Mouse (Mus musculus): ENCODE results near the gene Trim27. TPM values are rescaled to one million over a fixed set of nuclear protein-coding genes. Genes with fewer than 3 reads are reported as not detected.

The Trim27 gene
- polyA plus RNA-seq, 1 experiment: 46.6 TPM

DNA sequence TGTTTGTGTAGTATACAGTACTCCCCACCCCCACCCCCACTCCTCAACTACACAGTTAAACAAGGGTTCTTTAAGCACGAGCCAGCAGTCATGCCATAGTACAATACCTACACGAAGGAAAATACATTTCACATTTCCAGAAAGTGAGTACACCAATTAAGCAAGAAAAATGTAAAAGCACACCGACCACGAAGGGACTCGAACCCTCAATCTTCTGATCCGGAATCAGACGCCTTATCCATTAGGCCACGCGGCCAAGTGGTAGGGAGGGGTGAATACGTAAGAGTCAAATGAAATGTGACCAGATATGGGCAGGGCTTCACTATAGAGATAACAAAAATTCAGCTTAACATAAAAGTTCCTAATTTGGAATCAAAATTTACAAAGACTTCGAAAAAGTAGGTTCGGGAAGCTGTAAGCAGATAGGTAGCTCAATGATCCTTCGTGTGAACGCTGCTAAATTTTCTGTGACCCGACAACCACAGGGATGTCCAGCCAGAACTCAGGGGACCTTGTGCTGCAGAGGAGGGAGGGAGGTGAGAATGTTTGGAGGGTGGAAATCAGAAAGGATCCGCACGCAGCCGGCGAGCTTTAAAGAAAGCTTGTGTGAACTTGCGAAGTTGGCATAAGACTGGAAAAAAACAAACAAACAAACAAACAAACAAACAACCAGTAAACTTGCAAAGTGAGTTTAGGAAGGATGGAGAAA, 36.2 kb downstream of the Trim27 start:
- Histone ChIP-seq H3K4me1 (ENCODE audit: control insufficient read depth, insufficient read depth, low read length) (peaks cover 3% of the 10 kb centered on the region; the same call in 1 of the 2 replicates), H3K4me3 (ENCODE audit: insufficient read depth, low read length) (peak overlapping the region; percentile 31), H3K27ac (ENCODE audit: insufficient read depth, low read depth, low read length) (no peak overlapping the region)
- no peak for TF ChIP-seq POLR2A (IDR thresholded peaks at IDR 0.05; ENCODE audit: borderline replicate concordance, low read depth, low read length)
- no peak for TF ChIP-seq CTCF (IDR thresholded peaks at IDR 0.05; ENCODE audit: low read depth, low read length)

DNA sequence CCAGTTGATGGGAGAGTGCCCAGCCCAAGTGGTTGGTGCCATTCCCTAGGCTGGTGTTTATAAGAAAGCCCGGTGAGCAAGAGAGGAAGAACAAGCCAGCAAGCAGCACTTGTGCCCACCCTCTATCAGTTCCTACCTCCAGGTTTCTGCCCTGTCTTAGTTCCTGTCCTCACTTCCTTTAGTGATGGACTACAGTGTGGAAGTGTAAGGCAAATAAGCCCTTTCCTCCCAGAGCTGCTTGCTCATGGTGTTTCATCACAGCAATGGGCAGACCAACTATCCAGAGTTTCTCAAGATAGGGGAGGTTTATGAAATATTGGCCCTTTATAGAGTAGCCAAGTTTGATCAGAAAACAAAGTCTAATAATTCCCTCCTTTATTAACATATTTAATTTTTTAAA, 37.5 kb downstream of the Trim27 start:
- no peak for TF ChIP-seq CTCF (IDR thresholded peaks at IDR 0.05; ENCODE audit: low read depth, low read length)
- TF ChIP-seq POLR2A (IDR thresholded peaks at IDR 0.05; ENCODE audit: borderline replicate concordance, low read depth, low read length): no peak
- peaks cover 3% of the 10 kb centered on the region; the same call in 1 of the 2 replicates for H3K4me1 ChIP-seq (ENCODE audit: control insufficient read depth, insufficient read depth, low read length)
- no peak overlapping the region for H3K4me3 ChIP-seq (ENCODE audit: insufficient read depth, low read length)
- no peak overlapping the region for H3K27ac ChIP-seq (ENCODE audit: insufficient read depth, low read depth, low read length)

DNA sequence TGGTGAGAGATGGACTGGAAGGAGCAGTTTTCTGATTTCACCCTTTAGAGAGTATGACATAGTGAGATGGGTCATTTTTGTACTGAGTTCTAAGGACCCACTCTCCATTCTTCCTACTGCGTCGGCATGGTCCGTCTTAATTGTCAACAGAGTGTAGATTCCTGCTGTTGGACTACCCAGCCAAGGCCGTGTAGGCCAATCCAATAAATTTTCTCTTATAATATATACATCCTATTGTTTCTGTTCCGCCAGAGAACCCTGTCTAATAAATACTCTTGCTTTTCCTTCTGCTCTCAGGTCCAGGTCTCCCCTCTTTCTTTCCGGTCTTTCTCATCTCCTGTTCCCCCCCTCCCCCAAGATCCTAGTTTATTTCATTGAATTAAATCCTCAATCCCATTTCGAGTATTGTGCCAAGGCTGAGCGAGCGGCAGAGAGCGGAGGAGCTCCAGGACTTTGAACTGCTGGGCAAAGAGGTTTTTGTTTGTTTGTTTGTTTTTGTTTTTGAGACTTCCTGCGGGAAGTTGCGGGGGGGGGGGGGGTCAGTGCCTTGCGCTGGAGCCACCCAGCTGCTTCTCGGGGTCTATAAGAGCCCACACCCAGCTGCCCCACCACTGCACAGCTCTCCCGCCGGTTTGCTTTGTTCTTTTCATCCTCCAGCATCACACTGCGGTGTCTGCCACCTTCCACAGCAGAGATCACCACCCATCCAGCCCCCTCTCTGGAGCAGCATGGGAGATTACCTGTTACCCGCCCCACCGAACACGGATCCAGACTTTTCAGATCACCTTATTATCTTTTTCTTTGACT, 42.6 kb downstream of the Trim27 start:
- Histone ChIP-seq H3K27ac (ENCODE audit: insufficient read depth, low read depth, low read length) (no peak overlapping the region), H3K4me1 (ENCODE audit: control insufficient read depth, insufficient read depth, low read length) (peaks cover 3% of the 10 kb centered on the region; the same call in 1 of the 2 replicates), H3K4me3 (ENCODE audit: insufficient read depth, low read length) (peak overlapping the region; percentile 61)
- TF ChIP-seq POLR2A (IDR thresholded peaks at IDR 0.05; ENCODE audit: borderline replicate concordance, low read depth, low read length): no peak
- no peak for TF ChIP-seq CTCF (IDR thresholded peaks at IDR 0.05; ENCODE audit: low read depth, low read length)

DNA sequence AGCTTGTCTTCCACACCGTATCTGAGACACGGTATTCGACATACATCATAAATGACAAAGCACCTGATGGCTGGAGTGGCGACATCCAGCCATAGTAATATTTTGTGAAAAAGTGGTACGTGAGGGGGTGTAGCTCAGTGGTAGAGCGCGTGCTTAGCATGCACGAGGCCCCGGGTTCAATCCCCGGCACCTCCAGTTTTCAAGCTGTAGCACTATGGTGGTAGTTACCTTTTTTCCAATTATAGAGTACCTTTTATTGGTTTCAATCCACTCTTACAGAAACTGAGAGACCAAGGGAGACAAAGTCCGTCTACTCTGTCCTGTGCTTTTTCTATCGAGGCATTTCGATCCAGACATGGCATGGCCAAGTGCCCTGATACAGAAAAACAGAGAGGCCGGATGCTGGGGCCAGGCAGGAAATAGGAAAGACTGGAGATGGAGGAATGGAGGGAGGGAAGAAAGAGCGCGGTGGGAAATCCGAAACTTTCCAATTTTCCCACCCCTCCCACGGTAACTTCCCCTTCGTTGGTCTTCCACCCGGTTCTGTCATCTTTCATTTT, 43.3 kb downstream of the Trim27 start:
- H3K4me1 ChIP-seq (ENCODE audit: control insufficient read depth, insufficient read depth, low read length): no peaks in the 10 kb centered on the region; the same call in 1 of the 2 replicates
- H3K4me3 ChIP-seq (ENCODE audit: insufficient read depth, low read length): peak overlapping the region; percentile 61
- TF ChIP-seq CTCF (IDR thresholded peaks at IDR 0.05; ENCODE audit: low read depth, low read length) (no peak), POLR2A (IDR thresholded peaks at IDR 0.05; ENCODE audit: borderline replicate concordance, low read depth, low read length) (no peak)
- no peak overlapping the region for H3K27ac ChIP-seq (ENCODE audit: insufficient read depth, low read depth, low read length)

DNA sequence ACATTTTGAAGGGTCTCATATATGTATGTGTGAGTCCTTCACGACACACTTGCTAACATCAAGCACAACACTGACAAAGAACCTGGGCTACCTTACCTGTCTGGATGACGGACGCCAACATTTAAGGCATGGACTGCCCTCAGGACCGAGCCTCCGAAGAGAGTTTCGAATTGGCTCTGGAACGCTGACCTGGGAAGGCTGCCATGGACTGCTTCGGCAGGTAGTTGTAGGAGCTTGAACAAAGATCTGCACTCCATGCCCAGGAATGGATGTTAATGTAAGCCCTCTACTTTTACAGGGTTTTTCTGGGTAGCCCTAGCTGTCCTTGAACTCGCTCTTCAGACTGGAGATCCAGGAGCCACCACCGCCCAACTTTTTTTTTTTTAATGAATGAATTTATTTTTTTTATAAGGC, 44.0 kb downstream of the Trim27 start:
- TF ChIP-seq CTCF (IDR thresholded peaks at IDR 0.05; ENCODE audit: low read depth, low read length): no peak
- no peak for TF ChIP-seq POLR2A (IDR thresholded peaks at IDR 0.05; ENCODE audit: borderline replicate concordance, low read depth, low read length)
- Histone ChIP-seq H3K4me3 (ENCODE audit: insufficient read depth, low read length) (peak overlapping the region; percentile 61), H3K4me1 (ENCODE audit: control insufficient read depth, insufficient read depth, low read length) (no peaks in the 10 kb centered on the region; the same call in 1 of the 2 replicates), H3K27ac (ENCODE audit: insufficient read depth, low read depth, low read length) (no peak overlapping the region)

DNA sequence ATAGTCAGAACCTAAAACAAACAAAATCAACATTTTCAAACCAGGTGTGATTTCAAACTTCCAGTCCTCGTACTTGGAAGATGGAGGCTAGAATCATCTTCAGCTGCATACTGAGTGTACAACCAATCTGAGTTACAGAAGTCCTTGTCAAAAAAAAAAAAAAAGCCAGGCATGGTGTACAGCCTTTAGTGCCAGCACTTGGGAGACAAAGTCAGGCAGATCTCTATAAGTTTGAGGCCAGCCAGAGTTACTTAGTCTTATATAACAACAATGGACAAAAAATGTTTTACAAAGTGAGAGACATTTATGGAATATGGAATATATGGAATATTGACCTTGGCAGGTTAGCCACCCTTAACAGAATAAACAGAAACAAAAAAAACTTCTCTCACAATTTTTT, 45.1 kb downstream of the Trim27 start:
- TF ChIP-seq POLR2A (IDR thresholded peaks at IDR 0.05; ENCODE audit: borderline replicate concordance, low read depth, low read length) (no peak), CTCF (IDR thresholded peaks at IDR 0.05; ENCODE audit: low read depth, low read length) (no peak)
- H3K4me1 ChIP-seq (ENCODE audit: control insufficient read depth, insufficient read depth, low read length): no peaks in the 10 kb centered on the region; the same call in 1 of the 2 replicates
- no peak overlapping the region for H3K27ac ChIP-seq (ENCODE audit: insufficient read depth, low read depth, low read length)
- no peak overlapping the region for H3K4me3 ChIP-seq (ENCODE audit: insufficient read depth, low read length)

DNA sequence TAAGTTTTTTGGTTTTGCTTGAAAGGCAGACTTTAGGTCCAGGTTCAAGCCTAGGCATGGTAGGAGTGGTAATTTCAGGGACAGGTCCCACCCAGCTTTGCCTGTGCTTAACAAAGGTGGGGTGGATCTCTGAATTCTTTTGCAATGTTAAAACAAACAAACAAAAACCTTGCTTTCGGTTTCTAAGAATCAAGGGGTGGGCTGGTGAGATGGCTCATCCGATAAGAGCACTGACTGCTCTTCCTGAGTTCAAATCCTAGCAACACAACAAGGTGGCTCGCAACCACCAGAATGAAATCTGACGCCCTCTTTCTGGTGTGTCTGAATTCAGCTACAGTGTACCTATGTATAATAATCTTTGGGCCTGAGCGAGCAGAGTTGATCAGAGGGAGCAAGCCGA, 46.0 kb downstream of the Trim27 start:
- no peak overlapping the region for H3K4me3 ChIP-seq (ENCODE audit: insufficient read depth, low read length)
- no peak overlapping the region for H3K27ac ChIP-seq (ENCODE audit: insufficient read depth, low read depth, low read length)
- TF ChIP-seq POLR2A (IDR thresholded peaks at IDR 0.05; ENCODE audit: borderline replicate concordance, low read depth, low read length) (no peak), CTCF (IDR thresholded peaks at IDR 0.05; ENCODE audit: low read depth, low read length) (no peak)
- H3K4me1 ChIP-seq (ENCODE audit: control insufficient read depth, insufficient read depth, low read length): no peaks in the 10 kb centered on the region; the same call in 1 of the 2 replicates

DNA sequence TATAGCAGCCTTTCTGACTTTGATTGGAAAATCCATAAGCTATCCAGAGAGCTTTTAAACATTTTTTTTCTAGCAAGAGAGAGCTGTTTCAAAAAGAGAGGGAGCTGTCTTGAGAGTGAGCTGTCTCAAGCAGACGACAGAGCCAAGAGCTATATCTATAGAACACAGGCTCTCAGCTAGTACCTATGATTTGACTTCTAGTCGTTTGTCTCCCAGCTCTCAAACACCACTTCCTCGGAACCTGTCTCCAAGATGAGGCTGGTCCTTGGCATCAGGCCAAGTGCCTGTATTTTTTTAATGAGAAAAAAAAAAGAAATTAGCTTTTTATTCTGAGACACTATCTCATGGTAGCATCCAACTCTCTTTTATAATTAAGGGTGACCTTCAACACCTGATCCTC, 46.8 kb downstream of the Trim27 start:
- TF ChIP-seq CTCF (IDR thresholded peaks at IDR 0.05; ENCODE audit: low read depth, low read length) (no peak), POLR2A (IDR thresholded peaks at IDR 0.05; ENCODE audit: borderline replicate concordance, low read depth, low read length) (no peak)
- no peak overlapping the region for H3K27ac ChIP-seq (ENCODE audit: insufficient read depth, low read depth, low read length)
- no peaks in the 10 kb centered on the region; the same call in 1 of the 2 replicates for H3K4me1 ChIP-seq (ENCODE audit: control insufficient read depth, insufficient read depth, low read length)
- no peak overlapping the region for H3K4me3 ChIP-seq (ENCODE audit: insufficient read depth, low read length)

DNA sequence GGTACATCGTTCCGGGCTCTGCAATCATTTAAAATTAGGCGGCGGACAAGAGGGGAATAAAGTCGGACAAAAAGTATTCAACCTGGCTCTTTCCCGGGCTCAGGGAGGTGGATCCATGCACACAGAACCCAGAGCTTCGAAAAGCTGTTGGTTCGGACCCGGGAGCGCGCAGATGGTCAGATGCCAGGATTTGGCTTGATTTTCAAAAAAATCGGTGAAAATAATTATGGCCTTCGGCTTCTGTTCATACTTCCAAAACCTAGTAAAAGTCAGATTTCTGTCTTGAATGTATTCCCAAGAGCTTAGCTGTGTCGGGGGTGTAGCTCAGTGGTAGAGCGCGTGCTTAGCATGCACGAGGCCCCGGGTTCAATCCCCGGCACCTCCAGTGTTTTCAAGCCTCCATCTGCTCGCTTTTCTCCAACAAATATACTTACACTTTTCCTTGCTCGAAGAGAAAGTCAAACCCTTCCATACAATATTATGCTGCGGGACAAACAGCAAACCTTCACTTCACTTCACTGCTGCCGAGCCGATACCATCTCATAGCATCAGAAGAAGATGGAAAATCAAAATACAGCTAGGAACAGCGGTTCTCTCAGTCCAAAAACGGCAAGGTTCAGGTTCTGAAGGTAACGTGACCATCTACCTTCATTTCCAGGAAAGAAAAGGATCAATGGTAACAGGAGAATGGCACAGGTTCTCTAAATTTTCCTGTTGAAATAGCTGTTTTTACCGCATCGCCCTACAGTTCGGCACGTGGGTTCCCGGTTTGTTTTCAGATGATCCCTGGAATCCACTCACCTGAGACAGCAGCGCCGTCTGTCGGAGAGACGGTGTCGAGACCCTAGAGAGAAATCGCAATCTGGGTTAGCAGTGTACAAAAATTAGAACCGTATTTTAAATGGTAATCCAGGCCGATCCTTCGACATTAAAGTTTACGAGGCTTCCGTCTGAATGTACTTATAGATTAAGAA, 54.8 kb downstream of the Trim27 start:
- Histone ChIP-seq H3K4me1 (ENCODE audit: control insufficient read depth, insufficient read depth, low read length) (no peaks in the 10 kb centered on the region), H3K27ac (ENCODE audit: insufficient read depth, low read depth, low read length) (no peak overlapping the region), H3K4me3 (ENCODE audit: insufficient read depth, low read length) (peak overlapping the region; percentile 61)
- peak; percentile 43; the same call in 1 of the 2 replicates for TF ChIP-seq CTCF (IDR thresholded peaks at IDR 0.05; ENCODE audit: low read depth, low read length)
- no peak for TF ChIP-seq POLR2A (IDR thresholded peaks at IDR 0.05; ENCODE audit: borderline replicate concordance, low read depth, low read length)

Measured in bone marrow macrophage, adult 2 months (primary cell).